Mouse (Mus musculus) olfactory bulb, adult 2 months (tissue): ENCODE data around the gene Elf3. TPM values are rescaled to one million over a fixed set of nuclear protein-coding genes. Genes with fewer than 3 reads are reported as not detected.

Experiments
- H3K27ac ChIP-seq: fragments of 200-500 bp; 2 replicates; pipeline ENCODE4 v1.5.1; 2012; ENCODE audit warnings: low read depth, low read length; ENCODE audit not compliant: insufficient read depth
- H3K4me1 ChIP-seq: fragments of 200-500 bp; 2 replicates; pipeline ENCODE4 v1.6.1; 2012; ENCODE audit warnings: low read length; ENCODE audit not compliant: control insufficient read depth, insufficient read depth
- H3K4me3 ChIP-seq: fragments of 200-500 bp; 2 replicates; pipeline ENCODE4 v1.5.1; 2012; ENCODE audit warnings: mild to moderate bottlenecking, low read depth, low read length, moderate library complexity; ENCODE audit not compliant: insufficient read depth
- CTCF ChIP-seq: fragments of 200-500 bp; IDR thresholded peaks from 2 replicates; pipeline ENCODE4 v1.5.1; 2012; ENCODE audit warnings: low read depth, mild to moderate bottlenecking, low read length, moderate library complexity; ENCODE audit not compliant: insufficient read depth
- POLR2A ChIP-seq: fragments of 200-500 bp; IDR thresholded peaks from 2 replicates; pipeline ENCODE4 v1.6.1; 2012; ENCODE audit warnings: mild to moderate bottlenecking, low read depth, low read length, moderate library complexity; ENCODE audit not compliant: insufficient read depth
- WGBS: fragments of 180-500 bp; shearing (Covaris S2); methylation state at CpG from one replicate; pipeline ENCODE4 v1.1.7; 2018; 5-methylcytosine and 5-hydroxymethylcytosine counted together
- polyA plus RNA-seq: library from polyadenylated mRNA; stranded (reverse); fragments of >200 nt; gene quantifications from 2 replicates; pipeline ENCODE4 v1.2.4, GENCODE M21; 2012; ENCODE audit warnings: low replicate concordance; ENCODE audit not compliant: missing spikeins, insufficient read depth, insufficient read length

The Elf3 gene
- polyA plus RNA-seq: not detected in 2 replicates

- Histone ChIP-seq H3K4me3 (peak within 1 kb of the TSS; percentile 34; the same call in 1 of the 2 replicates), H3K4me1 (peaks cover 5% of the 10 kb centered on the region), H3K27ac (no peak within 1 kb of the TSS)
- no peak for TF ChIP-seq POLR2A
- TF ChIP-seq CTCF: peak; percentile 35; the same call in 1 of the 2 replicates
- WGBS: 48% methylated on average over 19 of the region's 19 CpGs
Observed at GRCm38 (mm10) chr1:135258380-135259127, at the start of gene Elf3. Gene Elf3 (minus strand): TSS chr1:135258568.

- TF ChIP-seq CTCF: no peak
- no peak for TF ChIP-seq POLR2A
- Histone ChIP-seq H3K27ac (no peak overlapping the region), H3K4me3 (no peak overlapping the region), H3K4me1 (no peaks in the 10 kb centered on the region)
- WGBS: 78% methylated on average over 5 of the region's 5 CpGs
Observed at GRCm38 (mm10) chr1:135290908-135291307, 32.5 kb upstream of the Elf3 start.

GRCm38 (mm10) chr1:135286311-135286710 is 27.9 kb upstream of the Elf3 start:
- no peak for TF ChIP-seq POLR2A
- WGBS: 76% methylated on average over 2 of the region's 2 CpGs

DNA sequence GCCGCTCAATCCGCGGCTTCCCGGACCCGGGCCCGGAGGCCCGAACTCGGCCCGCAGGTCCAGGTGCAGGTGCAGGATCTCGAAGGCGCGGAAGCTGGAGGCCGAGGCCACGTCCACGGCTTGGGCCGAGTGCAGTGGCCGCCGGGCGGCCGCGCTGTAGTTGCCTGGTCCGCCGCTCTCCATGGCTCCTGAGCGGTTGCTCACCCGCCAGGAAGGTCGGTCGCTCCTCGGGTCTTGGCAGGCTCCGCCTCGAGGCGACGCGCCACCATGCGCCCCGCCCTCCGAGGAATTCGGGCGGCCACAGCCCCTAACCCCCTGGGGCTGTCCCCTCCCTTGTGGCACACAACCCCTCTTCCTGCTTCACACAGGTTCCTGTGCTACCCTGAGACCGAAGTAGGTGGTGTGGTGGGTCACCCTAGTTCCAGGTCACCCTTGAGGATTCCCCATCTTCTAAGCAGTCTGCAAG is 25.5 kb upstream of the Elf3 start, which contains the start of gene Rnpep:
Gene Rnpep, minus strand, starts transcription at position 259 of the 466 bp plus-strand sequence.
- H3K27ac ChIP-seq: peak within 1 kb of the TSS; percentile 66
- TF ChIP-seq CTCF: peak; percentile 22; the same call in 1 of the 2 replicates
- peak; percentile 84 for TF ChIP-seq POLR2A
- under 1% methylated on average over 39 of the region's 39 CpGs for WGBS
- peaks cover 16% of the 10 kb centered on the region for H3K4me1 ChIP-seq
- peak within 1 kb of the TSS; percentile 66 for H3K4me3 ChIP-seq

More at GRCm38 (mm10) chr1:135286311-135286710, 27.9 kb upstream of the Elf3 start:
- Histone ChIP-seq H3K4me1 (peaks cover 12% of the 10 kb centered on the region), H3K27ac (no peak overlapping the region), H3K4me3 (no peak overlapping the region)

- TF ChIP-seq CTCF (no peak), POLR2A (no peak)
- Histone ChIP-seq H3K4me1 (peaks cover 16% of the 10 kb centered on the region), H3K4me3 (peak overlapping the region; percentile 66), H3K27ac (peak overlapping the region; percentile 66)
- under 1% methylated on average over 48 of the region's 48 CpGs for WGBS
Observed at GRCm38 (mm10) chr1:135283287-135283825, 25.0 kb upstream of the Elf3 start.

- TF ChIP-seq CTCF (no peak), POLR2A (no peak)
- WGBS: 22% methylated on average over 13 of the region's 13 CpGs
- peaks cover 16% of the 10 kb centered on the region for H3K4me1 ChIP-seq
Observed at GRCm38 (mm10) chr1:135282536-135283286, 24.3 kb upstream of the Elf3 start.

GRCm38 (mm10) chr1:135281841-135282240 is 23.5 kb upstream of the Elf3 start:
- no peak overlapping the region for H3K4me3 ChIP-seq
- TF ChIP-seq POLR2A (no peak), CTCF (no peak)
- no peak overlapping the region for H3K27ac ChIP-seq
- H3K4me1 ChIP-seq: peaks cover 16% of the 10 kb centered on the region
- 93% methylated on average over 17 of the region's 17 CpGs for WGBS

More at GRCm38 (mm10) chr1:135282536-135283286, 24.3 kb upstream of the Elf3 start:
- Histone ChIP-seq H3K4me3 (peak overlapping the region; percentile 66), H3K27ac (peak overlapping the region; percentile 66; the same call in 1 of the 2 replicates)

DNA sequence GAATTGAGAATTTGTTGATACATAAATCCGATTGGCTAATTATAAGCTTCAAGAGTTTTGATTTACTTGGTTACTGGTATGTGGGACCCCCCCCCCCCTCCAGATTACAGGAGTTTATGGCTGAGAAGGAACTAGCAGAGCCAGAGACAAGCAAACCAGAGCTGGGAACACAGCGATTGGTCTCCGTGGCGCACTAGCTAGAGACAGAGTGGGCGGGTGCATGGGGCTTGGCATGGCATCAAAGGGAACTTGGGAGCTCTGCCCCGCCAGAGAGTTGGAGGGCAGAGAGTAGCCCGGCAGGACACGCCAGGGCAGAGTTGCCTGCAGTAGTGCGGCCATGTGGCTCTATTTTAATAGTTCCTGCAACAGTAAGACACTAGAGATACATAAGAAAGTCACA is 22.3 kb upstream of the Elf3 start:
- WGBS: 20% methylated on average over 9 of the region's 9 CpGs
- Histone ChIP-seq H3K4me3 (no peak overlapping the region), H3K4me1 (peaks cover 16% of the 10 kb centered on the region), H3K27ac (no peak overlapping the region)
- no peak for TF ChIP-seq POLR2A

DNA sequence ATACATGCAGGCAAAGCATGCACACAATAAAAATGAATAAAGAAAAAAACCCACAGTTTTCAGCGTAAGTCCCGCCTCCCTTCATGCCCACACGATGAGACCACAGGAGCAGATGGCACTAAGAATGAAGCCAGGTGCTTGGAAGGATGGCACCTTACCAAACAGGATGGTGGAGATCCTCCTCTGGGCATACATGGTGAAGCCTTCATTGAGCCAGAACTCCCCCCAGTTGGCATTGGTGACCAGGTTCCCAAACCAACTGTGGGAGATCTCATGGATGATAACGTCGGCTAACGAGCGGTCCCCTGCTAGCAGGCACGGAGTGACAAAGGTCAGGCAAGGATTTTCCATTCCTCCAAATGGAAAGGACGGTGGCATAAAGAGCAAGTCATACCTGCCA is 13.0 kb upstream of the Elf3 start:
- no peak overlapping the region for H3K4me3 ChIP-seq
- TF ChIP-seq CTCF (no peak), POLR2A (no peak)
- no peak overlapping the region for H3K27ac ChIP-seq
- 75% methylated on average over 9 of the region's 9 CpGs for WGBS
- no peaks in the 10 kb centered on the region for H3K4me1 ChIP-seq
